Mouse (Mus musculus) testis, adult 2 months (tissue): ENCODE data around the gene Pde11a. TPM values are rescaled to one million over a fixed set of nuclear protein-coding genes. Genes with fewer than 3 reads are reported as not detected.

Source experiments
- H3K27ac ChIP-seq: fragments of 200-500 bp; 2 replicates; pipeline ENCODE4 v1.5.1; 2012; ENCODE audit warnings: low read depth, low read length; ENCODE audit not compliant: control insufficient read depth, insufficient read depth
- H3K27me3 ChIP-seq: fragments of 200-500 bp; 2 replicates; pipeline ENCODE4 v1.6.1; 2012; ENCODE audit warnings: mild to moderate bottlenecking, low read length, moderate library complexity; ENCODE audit not compliant: control insufficient read depth, insufficient read depth
- H3K36me3 ChIP-seq: fragments of 200-500 bp; 2 replicates; pipeline ENCODE4 v1.6.1; 2012; ENCODE audit warnings: mild to moderate bottlenecking, low read length; ENCODE audit not compliant: control insufficient read depth, insufficient read depth
- H3K4me1 ChIP-seq: fragments of 200-500 bp; 2 replicates; pipeline ENCODE4 v1.6.1; 2012; ENCODE audit warnings: low read length; ENCODE audit not compliant: control insufficient read depth, insufficient read depth
- H3K4me3 ChIP-seq: fragments of 200-500 bp; 2 replicates; pipeline ENCODE4 v1.5.1; 2012; ENCODE audit warnings: low read depth, mild to moderate bottlenecking, low read length, moderate library complexity, mixed read lengths; ENCODE audit not compliant: control insufficient read depth
- CTCF ChIP-seq: fragments of 200-500 bp; IDR thresholded peaks from 2 replicates; pipeline ENCODE4 v1.5.1; 2012; ENCODE audit warnings: low read depth, mild to moderate bottlenecking, inconsistent platforms, low read length, moderate library complexity; ENCODE audit not compliant: control insufficient read depth, insufficient read depth, insufficient replicate concordance
- POLR2A ChIP-seq: fragments of 200-500 bp; IDR thresholded peaks from 2 replicates; pipeline ENCODE4 v1.6.1; 2012; ENCODE audit warnings: low read depth, mild to moderate bottlenecking, inconsistent platforms, low read length, moderate library complexity; ENCODE audit not compliant: control insufficient read depth
- polyA plus RNA-seq: library from polyadenylated mRNA; depleted of rRNA; stranded (reverse); fragments of >200 nt; gene quantifications from 2 replicates; pipeline ENCODE4 v1.2.3, GENCODE M21; 2012

The Pde11a gene
- polyA plus RNA-seq, 1 experiment, result 0.53 TPM

- H3K27me3 ChIP-seq, result no peaks in the 10 kb centered on the region
- peaks cover 17% of the 10 kb centered on the region for H3K4me1 ChIP-seq
- no peak overlapping the region; the same call in 1 of the 2 replicates for H3K4me3 ChIP-seq
- H3K36me3 ChIP-seq, result no peaks in the 10 kb centered on the region; the same call in 1 of the 2 replicates
- no peak overlapping the region for H3K27ac ChIP-seq
- TF ChIP-seq POLR2A (no peak), CTCF (no peak)
Measured at GRCm38 (mm10) chr2:76368861-76369660, 30.5 kb upstream of the Pde11a start.

- H3K36me3 ChIP-seq, result no peaks in the 10 kb centered on the region; the same call in 1 of the 2 replicates
- H3K4me3 ChIP-seq, result no peak overlapping the region
- TF ChIP-seq POLR2A (no peak), CTCF (peak; percentile 9; the same call in 1 of the 2 replicates)
- H3K27me3 ChIP-seq, result no peaks in the 10 kb centered on the region
- peaks cover 17% of the 10 kb centered on the region for H3K4me1 ChIP-seq
- H3K27ac ChIP-seq, result no peak overlapping the region
Measured at GRCm38 (mm10) chr2:76367188-76367922, 28.8 kb upstream of the Pde11a start.

GRCm38 (mm10) chr2:76365811-76366210, 27.2 kb upstream of the Pde11a start:
- no peak overlapping the region for H3K27ac ChIP-seq
- H3K4me1 ChIP-seq, result peaks cover 14% of the 10 kb centered on the region
- no peaks in the 10 kb centered on the region for H3K27me3 ChIP-seq
- no peaks in the 10 kb centered on the region for H3K36me3 ChIP-seq
- TF ChIP-seq POLR2A, result no peak
- no peak for TF ChIP-seq CTCF
- H3K4me3 ChIP-seq, result no peak overlapping the region

GRCm38 (mm10) chr2:76362111-76362510, 23.5 kb upstream of the Pde11a start:
- peaks cover 2% of the 10 kb centered on the region for H3K4me1 ChIP-seq
- H3K36me3 ChIP-seq, result no peaks in the 10 kb centered on the region
- TF ChIP-seq POLR2A, result no peak
- peak; percentile 21; the same call in 1 of the 2 replicates for TF ChIP-seq CTCF
- no peak overlapping the region for H3K4me3 ChIP-seq
- H3K27me3 ChIP-seq, result no peaks in the 10 kb centered on the region
- no peak overlapping the region for H3K27ac ChIP-seq

- no peaks in the 10 kb centered on the region; the same call in 1 of the 2 replicates for H3K36me3 ChIP-seq
- peaks cover 2% of the 10 kb centered on the region for H3K4me1 ChIP-seq
- H3K27ac ChIP-seq, result peak within 1 kb of the TSS; percentile 96
- H3K4me3 ChIP-seq, result peak within 1 kb of the TSS; percentile 87
- no peaks in the 10 kb centered on the region for H3K27me3 ChIP-seq
- TF ChIP-seq POLR2A (peak; percentile 79), CTCF (no peak)
Measured at GRCm38 (mm10) chr2:76360226-76360625, 21.7 kb upstream of the Pde11a start, which contains the start of gene Cyct. Gene Cyct (minus strand): TSS chr2:76360450.

- Histone ChIP-seq H3K4me3 (no peak overlapping the region), H3K27me3 (no peaks in the 10 kb centered on the region), H3K27ac (no peak overlapping the region), H3K36me3 (no peaks in the 10 kb centered on the region), H3K4me1 (no peaks in the 10 kb centered on the region)
- TF ChIP-seq POLR2A (no peak), CTCF (no peak)
Measured at GRCm38 (mm10) chr2:76347839-76348238, 9.3 kb upstream of the Pde11a start.

GRCm38 (mm10) chr2:76342146-76342545, 3.6 kb upstream of the Pde11a start:
- no peak for TF ChIP-seq CTCF
- TF ChIP-seq POLR2A, result no peak
- H3K27ac ChIP-seq, result no peak overlapping the region
- H3K27me3 ChIP-seq, result no peaks in the 10 kb centered on the region
- no peak overlapping the region for H3K4me3 ChIP-seq
- H3K4me1 ChIP-seq, result peaks cover 8% of the 10 kb centered on the region
- no peaks in the 10 kb centered on the region for H3K36me3 ChIP-seq
